Mouse (Mus musculus) spleen, adult 2 months (tissue): ENCODE data around the gene Gm10073.

Source experiments
- CTCF ChIP-seq: fragments of 200-500 bp; IDR thresholded peaks from 2 replicates; pipeline ENCODE4 v1.5.1; 2011; ENCODE audit warnings: mild to moderate bottlenecking, inconsistent platforms; ENCODE audit not compliant: insufficient read depth, insufficient read length, insufficient replicate concordance; ENCODE audit errors: extremely low read depth
- POLR2A ChIP-seq: fragments of 200-500 bp; IDR thresholded peaks from 2 replicates; pipeline ENCODE4 v1.6.1; 2011; ENCODE audit warnings: low read depth, low read length, inconsistent platforms

- no peak for TF ChIP-seq CTCF
- TF ChIP-seq POLR2A, result no peak
Observed at GRCm38 (mm10) chr8:106588443-106589431, 15.5 kb upstream of the Gm10073 start.
